Mouse (Mus musculus): ENCODE results near the gene Il5.

DNA sequence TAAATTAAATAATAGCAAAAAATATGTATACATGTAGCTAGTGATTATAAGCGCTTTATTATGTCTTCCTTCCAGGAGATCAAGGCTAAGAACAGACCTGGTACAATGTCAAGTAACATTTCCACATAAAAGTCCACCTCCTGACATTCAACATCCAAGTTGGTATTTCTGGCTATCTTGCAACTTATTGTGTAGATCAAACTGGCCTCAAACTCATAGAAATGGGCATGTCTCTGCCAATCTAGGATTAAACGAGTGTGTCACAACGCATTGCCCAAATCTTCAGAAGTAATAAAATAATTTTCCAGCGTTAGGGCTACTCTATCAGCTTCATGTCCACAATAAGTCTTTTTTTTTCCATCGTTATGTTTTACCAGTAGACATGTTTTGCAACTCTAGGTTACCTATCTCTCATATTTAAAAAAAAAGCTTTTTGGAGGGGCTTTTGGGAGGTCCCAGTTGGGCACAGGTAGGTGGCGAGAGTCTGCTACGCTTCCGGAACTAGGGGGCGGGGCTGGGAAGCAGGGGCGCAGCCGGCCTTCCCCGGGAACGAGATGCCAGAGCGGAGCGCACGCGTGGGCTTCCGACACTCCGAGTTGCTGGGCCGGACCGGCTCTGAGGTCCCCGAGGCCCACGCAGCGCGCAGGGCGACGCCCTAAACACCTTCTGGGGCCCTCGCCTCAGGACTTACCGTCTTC, 14.2 kb upstream of the Il5 start:
- TF ChIP-seq POLR2A (IDR thresholded peaks at IDR 0.05; ENCODE audit: borderline replicate concordance, low read depth, low read length) (no peak), CTCF (IDR thresholded peaks at IDR 0.05; ENCODE audit: low read depth, low read length) (no peak)

All from bone marrow macrophage, adult 2 months (primary cell).